Mouse (Mus musculus): ENCODE results near the gene Lrrc18.

The Lrrc18 gene

DNA sequence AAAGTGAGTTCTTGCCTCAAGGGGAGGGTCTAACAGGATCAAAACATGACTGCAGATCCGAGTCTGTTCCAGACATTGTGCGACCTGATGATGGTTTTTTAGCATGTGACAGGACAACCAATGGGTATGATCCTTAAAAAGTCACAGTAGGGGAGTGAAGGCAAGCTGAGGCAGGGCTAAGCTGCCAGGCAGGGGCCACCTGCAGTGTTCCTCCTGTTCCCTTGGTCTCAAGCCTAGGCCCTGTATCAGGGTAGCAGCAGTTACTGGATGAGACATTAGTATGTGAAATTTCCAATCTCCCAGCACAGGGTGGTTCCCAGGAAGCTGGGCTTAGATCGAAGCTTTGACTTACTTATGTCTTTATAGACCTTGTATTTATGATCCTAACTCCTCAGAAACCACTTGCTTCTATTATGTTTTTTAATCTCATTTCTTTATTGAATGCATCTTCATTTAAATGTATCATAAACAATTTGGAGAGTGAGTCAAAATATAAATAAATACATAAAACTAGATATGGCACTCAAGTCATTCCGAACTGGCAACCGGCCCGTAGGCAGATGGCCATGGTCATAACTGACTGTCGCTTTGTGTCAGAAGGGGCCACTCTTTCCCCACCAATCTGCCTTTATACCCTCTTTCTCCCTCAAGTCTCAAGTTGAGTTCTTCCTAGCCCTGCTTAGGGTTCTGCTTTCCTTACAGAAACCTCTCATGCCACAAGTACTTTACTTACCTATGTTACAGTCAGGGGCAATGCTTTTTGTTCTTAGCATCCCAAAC is 67.9 kb downstream of the Lrrc18 start:
- no peak for DNase-seq

DNA sequence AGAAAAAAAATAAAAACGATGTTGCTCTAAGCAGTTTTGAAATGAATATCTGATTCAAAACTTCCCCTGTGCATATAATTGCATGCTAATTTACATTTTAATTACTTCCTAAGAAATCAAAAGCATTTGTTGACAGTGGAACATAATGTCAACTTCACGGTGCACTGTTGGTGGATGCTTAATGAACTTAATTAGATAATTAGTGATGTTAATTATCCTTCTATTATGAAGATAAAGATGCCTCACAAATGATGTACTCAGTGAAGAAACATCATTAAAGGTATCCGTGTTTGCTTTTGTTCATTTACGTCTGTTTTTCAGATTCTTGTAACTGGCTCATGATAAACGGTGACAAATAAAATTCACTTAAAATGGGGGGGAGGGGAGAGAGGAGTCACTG is 71.8 kb downstream of the Lrrc18 start:
- DNase-seq, result no peak

Data from thymus, postnatal 14 days (tissue).